Mouse (Mus musculus) spleen, postnatal 4 days (tissue): Measurements from ENCODE around the gene Osm.
A peak's percentile ranks its signal among the peaks of the same experiment; 100 is the strongest.

ENCODE experiments used
- DNase-seq, 2 experiments: peaks; one replicate each; pipeline ENCODE4 v3.0.0; 2022; ENCODE audit warnings: low spot score in 2 of 2

Gene Osm

DNA sequence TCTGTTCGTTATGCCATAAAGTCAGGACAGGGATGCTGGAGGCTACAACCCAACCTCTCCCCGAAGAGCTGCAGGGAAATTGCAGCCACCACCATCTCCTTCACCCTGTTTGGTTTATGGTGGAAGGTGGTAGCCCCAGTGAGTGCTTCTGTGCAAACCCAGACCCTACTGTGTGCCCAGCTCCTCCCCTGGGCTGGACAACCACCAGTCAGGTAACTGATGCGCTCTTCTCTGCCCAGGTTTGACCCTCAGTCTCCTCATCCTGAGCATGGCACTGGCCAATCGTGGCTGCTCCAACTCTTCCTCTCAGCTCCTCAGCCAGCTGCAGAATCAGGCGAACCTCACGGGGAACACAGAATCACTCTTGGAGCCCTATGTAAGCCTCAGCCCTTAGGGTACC, 1.9 kb downstream of the Osm start:
- no peak for DNase-seq

- DNase-seq: no peak
These were observed 3.5 kb downstream of the Osm start for GRCm38 (mm10) chr11:4239691-4240090.

GRCm38 (mm10) chr11:4240151-4240550, 3.9 kb downstream of the Osm start:
- no peak for DNase-seq

DNA sequence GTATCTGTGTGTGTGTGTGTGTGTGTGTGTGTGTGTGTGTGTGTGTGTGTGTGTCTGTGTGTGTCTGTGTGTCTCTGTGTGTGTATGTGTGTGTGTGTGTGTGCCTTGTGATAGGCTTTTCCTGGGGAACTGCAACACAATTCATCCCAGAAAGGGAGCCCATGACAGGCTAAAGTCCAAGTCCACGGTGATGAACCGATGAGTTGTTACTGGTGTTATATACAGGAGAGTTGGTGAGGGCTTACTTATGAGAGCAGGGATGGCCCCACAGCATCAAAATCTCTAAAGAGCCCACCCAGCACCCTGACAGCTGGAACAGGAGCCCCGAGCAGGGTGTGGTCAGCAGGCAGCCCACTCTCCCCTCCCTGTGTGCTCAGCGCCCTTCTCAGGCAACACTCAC, 5.0 kb downstream of the Osm start:
- DNase-seq: no peak

GRCm38 (mm10) chr11:4246126-4246525, 9.9 kb downstream of the Osm start:
- no peak for DNase-seq

GRCm38 (mm10) chr11:4246623-4247022, 10.4 kb downstream of the Osm start:
- no peak for DNase-seq

- no peak for DNase-seq
These were observed 11.2 kb downstream of the Osm start for GRCm38 (mm10) chr11:4247201-4247959.

DNA sequence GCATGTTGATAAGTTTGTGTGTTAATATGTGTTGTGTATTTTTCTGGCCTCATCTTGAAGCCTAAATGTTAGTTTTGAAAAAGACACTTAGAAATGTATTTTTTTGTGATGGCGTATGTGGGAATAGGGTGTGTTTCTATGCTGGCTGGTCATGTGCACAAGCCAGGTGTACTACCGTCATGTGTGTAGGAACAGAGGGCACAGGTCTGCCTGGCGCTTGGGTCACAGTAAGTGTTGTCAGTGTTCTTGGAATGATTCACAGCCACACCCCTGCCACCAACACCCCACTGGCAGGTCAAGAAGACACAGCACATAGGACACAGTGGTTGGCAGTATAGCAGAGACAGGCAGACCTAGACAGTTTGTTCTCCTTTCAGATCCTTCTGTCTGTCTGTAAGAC, 12.9 kb downstream of the Osm start:
- DNase-seq: no peak

DNA sequence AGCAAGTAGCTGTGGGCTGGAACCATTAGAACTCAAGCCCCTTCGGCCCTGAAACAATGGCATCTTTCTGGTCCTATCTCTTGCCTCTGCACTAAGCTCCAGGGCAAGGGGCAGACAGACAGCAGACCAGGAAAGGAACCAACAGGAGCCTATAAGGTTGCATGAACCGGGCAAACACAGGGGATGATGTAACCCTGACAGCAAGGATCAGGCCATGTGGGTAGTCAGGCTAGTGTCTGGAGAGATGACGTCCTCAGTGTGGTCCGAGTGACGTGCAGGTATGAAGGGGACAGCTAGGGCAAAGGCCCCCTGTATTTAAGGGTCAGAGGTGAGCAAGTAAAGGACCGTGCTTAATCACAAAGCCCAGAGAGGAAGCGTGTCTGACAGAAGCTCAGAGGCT, 14.1 kb downstream of the Osm start:
- no peak for DNase-seq

GRCm38 (mm10) chr11:4251376-4251775, 15.2 kb downstream of the Osm start:
- no peak for DNase-seq

GRCm38 (mm10) chr11:4252886-4253285, 16.7 kb downstream of the Osm start:
- DNase-seq: no peak

- DNase-seq: no peak
These were observed 20.8 kb downstream of the Osm start, which contains the start of gene Lif for GRCm38 (mm10) chr11:4256846-4257607. TSS of gene Lif (plus strand) at chr11:4257557.

DNA sequence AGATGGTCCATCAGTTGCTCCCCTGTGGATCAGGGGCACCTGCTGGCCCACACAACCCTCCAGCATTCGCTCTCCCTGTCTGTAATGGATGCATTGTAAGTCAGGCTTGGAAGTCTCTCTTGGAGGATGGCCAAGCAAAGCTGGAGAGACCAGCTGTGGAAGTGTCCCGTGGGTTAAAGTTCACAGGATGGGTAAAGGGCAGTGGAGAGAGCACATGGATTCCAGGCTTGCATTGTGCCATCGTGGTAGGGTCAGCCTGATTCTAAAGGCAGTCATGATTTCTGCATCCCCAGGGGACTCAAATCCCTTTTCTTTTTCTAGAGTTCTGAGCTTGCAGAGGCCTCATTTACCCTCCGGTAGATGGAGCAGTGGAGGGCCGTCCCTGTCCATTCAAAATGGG, 21.5 kb downstream of the Osm start:
- DNase-seq: no peak

DNA sequence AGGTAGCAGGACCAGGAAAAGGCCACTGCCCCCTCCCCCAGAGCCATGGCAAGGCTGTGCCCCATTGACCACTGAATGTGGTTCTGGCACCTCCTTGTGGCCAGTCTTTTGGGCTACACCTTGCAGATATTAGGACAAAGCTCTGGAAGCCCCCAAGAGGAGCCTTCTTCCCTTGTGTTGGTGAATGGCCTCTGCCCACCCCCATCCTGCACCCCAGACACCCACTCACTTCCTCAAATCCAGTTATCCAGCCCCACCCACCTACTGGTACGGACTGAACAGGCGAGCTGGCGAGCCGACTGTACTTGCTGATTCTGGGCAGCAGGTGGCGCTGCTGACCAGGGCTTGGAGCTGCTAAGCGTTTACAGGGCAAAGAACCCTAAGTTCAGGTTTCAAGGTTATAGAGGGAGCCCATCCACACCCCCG, 22.4 kb downstream of the Osm start:
- DNase-seq: peak; percentile 83 to 94

- no peak for DNase-seq
These were observed 24.4 kb downstream of the Osm start for GRCm38 (mm10) chr11:4260463-4261187.

GRCm38 (mm10) chr11:4261188-4261494, 24.9 kb downstream of the Osm start:
- DNase-seq: peak; percentile 69 to 88

GRCm38 (mm10) chr11:4261969-4262368, 25.7 kb downstream of the Osm start:
- DNase-seq: no peak

DNA sequence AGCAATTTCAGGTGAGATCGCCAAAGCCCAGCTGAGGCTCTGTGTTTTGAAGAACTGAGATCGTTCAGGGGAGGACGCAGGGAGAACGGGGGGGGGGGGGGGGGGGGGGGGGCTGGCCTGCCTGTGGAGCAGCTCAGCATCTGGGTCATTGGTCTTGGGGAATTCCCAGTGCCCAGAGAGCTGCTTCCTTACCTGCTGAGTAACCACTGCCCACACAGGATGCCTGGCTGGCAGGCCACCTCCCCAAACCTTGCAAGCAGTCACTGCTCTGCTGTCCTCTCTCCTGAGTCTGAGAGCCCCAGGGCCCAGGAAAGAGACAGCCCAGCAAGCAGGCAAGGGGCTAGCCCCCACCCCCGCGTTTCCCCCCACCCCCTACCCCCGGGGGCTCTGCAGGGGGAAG, 26.6 kb downstream of the Osm start:
- DNase-seq: no peak

DNA sequence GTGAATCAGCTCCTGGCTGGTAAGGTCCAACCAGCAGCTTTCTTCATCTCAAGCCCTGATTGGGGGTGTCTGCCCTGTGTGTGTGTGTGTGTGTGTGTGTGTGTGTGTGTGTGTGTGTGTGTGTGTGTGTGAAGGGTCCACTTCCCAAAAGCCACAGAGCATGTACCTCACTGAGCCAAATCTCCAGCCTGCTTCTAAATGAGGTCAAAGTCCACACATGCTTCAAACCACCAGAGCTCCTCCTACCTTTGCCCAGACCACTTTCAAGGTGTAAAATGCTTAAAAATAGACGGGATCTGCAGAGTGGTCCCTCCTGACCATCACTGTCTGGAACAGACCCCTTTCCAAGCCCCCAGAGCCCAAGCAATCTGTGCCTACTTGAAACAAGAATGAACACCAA, 27.1 kb downstream of the Osm start:
- DNase-seq: no peak

DNA sequence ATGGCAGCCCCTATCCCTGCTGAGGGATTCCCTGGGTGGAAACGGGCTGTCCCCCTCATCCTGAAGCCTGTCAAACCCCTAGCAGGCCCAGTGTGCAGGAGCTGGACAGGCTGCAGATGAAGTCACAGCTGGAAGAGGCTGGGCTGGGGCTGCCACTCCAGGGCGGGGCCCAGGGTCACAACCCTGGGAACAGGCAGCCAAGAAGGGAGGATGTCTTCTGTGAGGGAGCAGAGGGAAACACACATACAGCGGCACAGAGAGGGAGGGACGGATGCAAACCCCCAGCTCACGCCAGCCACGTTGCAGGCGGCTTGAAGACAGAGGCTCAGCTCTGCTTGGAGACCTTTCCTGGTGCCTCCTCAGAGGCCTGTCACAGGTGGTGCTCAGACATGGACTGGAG, 27.8 kb downstream of the Osm start:
- no peak for DNase-seq

- DNase-seq: no peak
These were observed 30.3 kb downstream of the Osm start for GRCm38 (mm10) chr11:4266271-4267201.

DNA sequence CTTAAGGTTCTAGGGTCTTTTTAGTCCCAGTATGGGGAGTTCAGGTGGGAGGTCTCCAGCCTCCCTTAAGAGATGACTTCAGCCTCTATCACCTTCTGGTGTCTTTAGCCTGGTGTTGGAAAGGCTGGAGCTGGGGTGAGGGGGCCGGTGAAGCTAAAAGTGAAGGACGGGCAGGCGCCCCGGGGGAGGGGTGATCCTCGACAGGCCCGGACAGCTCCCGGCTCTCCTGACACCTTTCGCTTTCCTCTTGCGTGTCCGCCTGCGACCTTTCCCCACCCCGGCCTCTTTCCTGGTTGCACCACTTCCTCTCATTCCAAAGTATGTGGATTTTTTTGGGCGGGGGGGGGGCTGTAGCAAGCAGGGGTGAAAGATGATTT, 31.0 kb downstream of the Osm start:
- DNase-seq: no peak
